ENCODE assay signal across 20 mouse cellular contexts in genomic region chr7:24427168-24427567, GRCm38 (mm10). TPM values are rescaled to one million over a fixed set of nuclear protein-coding genes. Genes with fewer than 3 reads are reported as not detected.
"Had no signal": no experiment of that assay in that cellular context is flagged by ENCODE, and none has a peak within 500 bp of the region (broad histone marks: within the 10 kb centered on the region; RNA-seq: fewer than 3 reads in every experiment).

No protein-coding gene starts in this region.

- H3K27me3 ChIP-seq: neural tube, embryonic 13.5 days; neural tube, embryonic 15.5 days; stomach, embryonic 15.5 days had no signal

- H3K9me3 ChIP-seq: neural tube, embryonic 13.5 days; neural tube, embryonic 15.5 days; stomach, embryonic 15.5 days had no signal

- H3K4me3 ChIP-seq: neural tube, embryonic 13.5 days; neural tube, embryonic 15.5 days; stomach, embryonic 15.5 days had no signal

- H3K9ac ChIP-seq: neural tube, embryonic 13.5 days; neural tube, embryonic 15.5 days; stomach, embryonic 15.5 days had no signal

- H3K4me2 ChIP-seq: neural tube, embryonic 13.5 days; neural tube, embryonic 15.5 days; stomach, embryonic 15.5 days had no signal

- H3K4me1 ChIP-seq: stomach, embryonic 15.5 days had no signal

- DNase-seq: retina, postnatal 1 day; right cerebral cortex, adult 18-20 months; right cerebral cortex, postnatal 14 days; right cerebral cortex, postnatal 25 days; right cerebral cortex, postnatal 4 days; spleen, adult 18-20 months; thymus, adult 18-20 months; thymus, adult 2 months; thymus, postnatal 14 days; thymus, postnatal 25 days; thymus, postnatal 36 days; thymus, postnatal 4 days had no signal

- H3K27ac ChIP-seq: neural tube, embryonic 13.5 days; neural tube, embryonic 15.5 days; stomach, embryonic 15.5 days; stomach, postnatal 0 days had no signal

RNA-seq across cellular contexts. Expression of gene Irgc1, which starts 24.9 kb away (rescaled TPM):
- polyA plus RNA-seq: neural tube, embryonic 13.5 days; neural tube, embryonic 14.5 days; neural tube, embryonic 15.5 days; stomach, embryonic 14.5 days; stomach, embryonic 15.5 days had no signal

RNA-seq across cellular contexts. Expression of gene Plaur, which starts 35.1 kb away (rescaled TPM):
- polyA plus RNA-seq: testis, adult 2 months had no signal

RNA-seq across cellular contexts. Expression of gene Cadm4, which starts 54.7 kb away (rescaled TPM):
- total RNA-seq: neutrophil, adult 5-6 weeks had no signal
